Mouse (Mus musculus) hematopoietic stem cell, adult 5-6 weeks (primary cell): ENCODE measurements around the gene Fgf9. TPM values are rescaled to one million over a fixed set of nuclear protein-coding genes. Genes with fewer than 3 reads are reported as not detected.

Experiments
- ATAC-seq, 2 experiments: fragments of 125-278 bp in 1 of 2; replicated peaks in 1 of 2; 2 replicates each; pipeline ENCODE4 v1.8.0; 2016 to 2017; ENCODE audit warnings: inconsistent platforms in 2 of 2, mild to moderate bottlenecking in 2 of 2, moderate number of reproducible peaks in 2 of 2, low read depth in 1 of 2, moderate TSS enrichment in 1 of 2; ENCODE audit not compliant: low FRiP score in 2 of 2, poor library complexity in 2 of 2, severe bottlenecking in 2 of 2, insufficient read depth in 1 of 2, low TSS enrichment in 1 of 2
- total RNA-seq: library from RNA; stranded (forward); fragments of 172-1452, 232-1000 nt; gene quantifications from 2 replicates; pipeline ENCODE4 v1.2.3, GENCODE M21; 2017

Fgf9 gene
- total RNA-seq, 1 experiment from 2014 or later = not detected

- no peak for ATAC-seq
These were observed 80.1 kb downstream of the Fgf9 start for GRCm38 (mm10) chr14:58150471-58150855.

- no peak for ATAC-seq
These were observed 81.8 kb downstream of the Fgf9 start for GRCm38 (mm10) chr14:58152110-58152509.

GRCm38 (mm10) chr14:58153470-58154416, 83.4 kb downstream of the Fgf9 start:
- ATAC-seq = no peak

- ATAC-seq = no peak
These were observed 90.3 kb downstream of the Fgf9 start for GRCm38 (mm10) chr14:58160624-58161023.

Other genes with a start within 250 kb of the Fgf9 start
- 30.1 and 31.7 TPM in 2 replicates for gene Ska3, start 244.4 kb upstream of the Fgf9 start, total RNA-seq
- 27.0 and 28.4 TPM in 2 replicates for gene Mrpl57, start 244.3 kb upstream of the Fgf9 start, total RNA-seq
- gene Zdhhc20, start 180.3 kb upstream of the Fgf9 start, total RNA-seq = 43.2 and 51.2 TPM in 2 replicates
- gene Micu2, start 71.3 kb upstream of the Fgf9 start, total RNA-seq = 90.1 and 101 TPM in 2 replicates